Mouse (Mus musculus): Measurements from ENCODE around the gene Foxn1. TPM values are rescaled to one million over a fixed set of nuclear protein-coding genes. Genes with fewer than 3 reads are reported as not detected.

Gene Foxn1
- total RNA-seq (2021), result under 1 TPM in 1 of 2 experiments, not detected in 1; 0.10 TPM
- long read RNA-seq, experiment 1, result 0 reads
- long read RNA-seq, experiment 2, result 0 reads

DNA sequence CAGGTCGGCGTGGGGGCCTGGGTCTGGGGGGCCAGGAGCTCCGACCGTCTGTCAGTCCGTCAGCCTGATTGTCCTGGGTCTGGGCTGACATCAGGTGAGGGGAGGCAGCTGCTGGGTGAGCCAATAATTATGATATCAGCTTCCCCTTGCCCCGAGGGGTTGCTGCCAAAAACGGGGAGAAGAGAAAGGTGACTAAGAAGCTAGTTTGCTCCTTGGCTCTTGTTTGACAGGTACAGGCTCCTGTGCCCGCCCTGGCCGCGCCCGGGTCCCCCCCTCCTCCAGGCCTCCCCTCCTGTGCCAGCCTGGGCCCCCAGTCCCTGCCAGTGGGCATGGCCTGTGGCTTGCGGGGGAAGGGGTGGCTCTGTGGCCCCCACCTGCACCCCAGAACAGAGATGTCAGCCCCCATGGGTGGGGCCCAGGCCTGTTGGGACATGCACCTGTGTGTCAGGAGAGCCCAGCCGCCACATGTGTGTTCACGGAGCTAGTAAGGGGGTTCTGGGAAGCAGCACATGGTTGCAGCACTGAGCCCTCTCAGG lies at the start of gene Foxn1:
Gene Foxn1 (minus strand): TSS at position 51 of the 536 bp plus-strand sequence.
- intact Hi-C loops (cut with DNase I), result no loop called here
- DNase-seq, result no peak

- DNase-seq, result no peak
- intact Hi-C loops (cut with DNase I), result no loop called here
Measured at GRCm38 (mm10) chr11:78435776-78436349, 49.5 kb upstream of the Foxn1 start.

DNA sequence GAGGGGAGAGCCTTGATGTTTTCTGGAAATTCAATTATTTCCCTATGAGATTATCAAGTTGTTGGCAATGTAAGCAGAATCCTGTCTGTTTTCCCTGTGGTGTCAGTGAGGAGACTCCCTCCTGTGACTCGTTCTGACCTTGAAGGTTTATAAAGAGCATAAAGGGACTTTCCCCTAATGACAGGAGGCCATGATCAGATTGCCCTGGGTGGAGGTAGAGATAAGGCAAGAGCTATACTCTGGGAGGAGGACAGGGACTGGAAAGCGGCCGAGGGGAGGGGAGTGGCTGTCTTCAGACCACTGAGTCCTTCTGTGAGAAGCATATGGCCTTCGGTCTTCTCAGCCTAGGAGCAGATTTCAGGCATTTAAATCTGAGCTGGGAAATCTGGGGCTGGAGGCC lies 47.7 kb upstream of the Foxn1 start:
- no peak for DNase-seq
- intact Hi-C loops (cut with DNase I), result no loop called here

DNA sequence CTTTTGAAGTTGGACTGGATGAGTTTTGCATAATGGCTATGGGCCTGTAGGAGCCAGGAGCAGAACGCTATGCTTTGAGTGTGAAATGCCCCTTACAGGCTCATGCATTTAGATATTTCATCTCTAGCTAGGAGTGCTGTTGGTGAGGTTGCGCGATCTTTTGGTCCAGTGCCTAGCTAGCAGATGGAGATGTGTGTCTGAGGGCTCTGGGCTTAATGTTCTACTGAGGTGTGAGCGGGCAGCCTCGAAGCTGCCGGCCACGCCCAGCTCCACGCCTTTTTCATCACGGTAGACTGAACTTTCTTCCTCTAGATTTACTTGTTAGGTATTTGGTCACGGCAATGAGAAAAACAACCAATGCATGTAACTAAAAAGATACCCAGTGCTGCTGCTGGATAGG lies 44.8 kb upstream of the Foxn1 start:
- DNase-seq, result no peak
- intact Hi-C loops (cut with DNase I), result no loop called here

GRCm38 (mm10) chr11:78430195-78430878 lies 44.0 kb upstream of the Foxn1 start:
- DNase-seq, result no peak
- intact Hi-C loops (cut with DNase I), result no loop called here

- intact Hi-C loops (cut with DNase I), result no loop called here
- no peak for DNase-seq
Measured at GRCm38 (mm10) chr11:78428309-78428708, 42.0 kb upstream of the Foxn1 start.

- intact Hi-C loops (cut with DNase I), result no loop called here
- no peak for DNase-seq
Measured at GRCm38 (mm10) chr11:78427655-78428054, 41.3 kb upstream of the Foxn1 start.

- DNase-seq, result no peak
- intact Hi-C loops (cut with DNase I), result no loop called here
Measured at GRCm38 (mm10) chr11:78425572-78425971, 39.2 kb upstream of the Foxn1 start.

- intact Hi-C loops (cut with DNase I), result no loop called here
- no peak for DNase-seq
Measured at GRCm38 (mm10) chr11:78424352-78424751, 38.0 kb upstream of the Foxn1 start.

GRCm38 (mm10) chr11:78422055-78422819 lies 35.9 kb upstream of the Foxn1 start, which contains the start of gene Slc13a2:
Gene Slc13a2, minus strand, starts transcription at chr11:78422217.
- intact Hi-C loops (cut with DNase I), result no loop called here
- DNase-seq, result no peak

- DNase-seq, result no peak
- intact Hi-C loops (cut with DNase I), result no loop called here
Measured at GRCm38 (mm10) chr11:78421201-78422009, 35.0 kb upstream of the Foxn1 start.

DNA sequence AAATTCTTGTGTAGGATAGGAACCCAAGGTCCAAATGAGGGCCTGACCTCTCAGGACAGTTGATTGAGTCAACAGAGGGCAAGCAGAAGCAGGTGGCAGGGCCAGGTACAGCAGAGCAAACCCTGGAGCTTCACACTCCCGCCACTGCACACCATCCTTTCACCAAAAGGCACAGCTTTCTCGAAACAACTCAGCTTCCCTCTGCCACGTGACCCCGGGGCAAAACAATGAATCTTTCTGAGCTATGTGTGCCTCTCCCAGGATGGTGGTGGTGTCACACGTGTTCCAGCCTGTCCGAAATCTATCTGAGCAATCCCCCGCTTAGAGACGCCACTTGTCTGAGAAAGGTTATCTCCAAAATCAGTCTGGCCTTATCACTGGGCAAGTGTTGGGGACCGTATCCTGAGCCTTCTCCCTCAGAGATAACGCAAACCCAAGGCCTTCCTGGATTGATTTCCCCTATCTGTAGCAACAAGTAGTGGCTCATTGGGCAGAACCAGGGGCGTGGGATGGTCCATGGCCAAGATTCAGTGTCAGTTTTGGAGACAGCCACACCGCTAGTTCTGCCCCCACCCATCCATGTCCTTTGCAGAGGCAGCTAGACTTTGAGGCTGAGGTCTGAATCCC lies 34.0 kb upstream of the Foxn1 start:
- intact Hi-C loops (cut with DNase I), result no loop called here
- DNase-seq, result no peak

DNA sequence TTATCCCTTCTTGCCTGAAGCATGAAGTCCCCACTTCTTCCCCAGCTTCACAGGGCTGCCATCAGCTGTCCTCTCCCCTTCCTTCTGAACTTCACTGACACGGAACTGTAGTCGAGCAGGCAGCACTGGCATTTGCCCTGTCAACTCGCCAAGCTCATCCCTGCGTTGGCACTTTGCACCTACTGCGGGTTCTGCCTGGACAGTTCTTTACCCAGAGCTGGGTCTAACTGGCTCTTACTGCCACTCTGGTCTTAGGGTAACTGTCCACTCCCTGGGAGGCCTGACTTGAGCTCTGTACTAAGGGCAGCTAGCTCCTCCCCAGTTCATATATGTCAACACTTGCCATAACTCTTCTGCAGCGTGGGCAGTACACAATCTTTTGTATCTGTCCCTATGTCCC lies 30.5 kb upstream of the Foxn1 start:
- intact Hi-C loops (cut with DNase I), result no loop called here
- DNase-seq, result no peak

GRCm38 (mm10) chr11:78412861-78413260 lies 26.5 kb upstream of the Foxn1 start:
- intact Hi-C loops (cut with DNase I), result no loop called here
- DNase-seq, result no peak

GRCm38 (mm10) chr11:78412324-78412850 lies 26.0 kb upstream of the Foxn1 start:
- no peak for DNase-seq
- intact Hi-C loops (cut with DNase I), result no loop called here

GRCm38 (mm10) chr11:78411606-78412323 lies 25.4 kb upstream of the Foxn1 start:
- peak; percentile 23 to 32 for DNase-seq
- intact Hi-C loops (cut with DNase I), result no loop called here

DNA sequence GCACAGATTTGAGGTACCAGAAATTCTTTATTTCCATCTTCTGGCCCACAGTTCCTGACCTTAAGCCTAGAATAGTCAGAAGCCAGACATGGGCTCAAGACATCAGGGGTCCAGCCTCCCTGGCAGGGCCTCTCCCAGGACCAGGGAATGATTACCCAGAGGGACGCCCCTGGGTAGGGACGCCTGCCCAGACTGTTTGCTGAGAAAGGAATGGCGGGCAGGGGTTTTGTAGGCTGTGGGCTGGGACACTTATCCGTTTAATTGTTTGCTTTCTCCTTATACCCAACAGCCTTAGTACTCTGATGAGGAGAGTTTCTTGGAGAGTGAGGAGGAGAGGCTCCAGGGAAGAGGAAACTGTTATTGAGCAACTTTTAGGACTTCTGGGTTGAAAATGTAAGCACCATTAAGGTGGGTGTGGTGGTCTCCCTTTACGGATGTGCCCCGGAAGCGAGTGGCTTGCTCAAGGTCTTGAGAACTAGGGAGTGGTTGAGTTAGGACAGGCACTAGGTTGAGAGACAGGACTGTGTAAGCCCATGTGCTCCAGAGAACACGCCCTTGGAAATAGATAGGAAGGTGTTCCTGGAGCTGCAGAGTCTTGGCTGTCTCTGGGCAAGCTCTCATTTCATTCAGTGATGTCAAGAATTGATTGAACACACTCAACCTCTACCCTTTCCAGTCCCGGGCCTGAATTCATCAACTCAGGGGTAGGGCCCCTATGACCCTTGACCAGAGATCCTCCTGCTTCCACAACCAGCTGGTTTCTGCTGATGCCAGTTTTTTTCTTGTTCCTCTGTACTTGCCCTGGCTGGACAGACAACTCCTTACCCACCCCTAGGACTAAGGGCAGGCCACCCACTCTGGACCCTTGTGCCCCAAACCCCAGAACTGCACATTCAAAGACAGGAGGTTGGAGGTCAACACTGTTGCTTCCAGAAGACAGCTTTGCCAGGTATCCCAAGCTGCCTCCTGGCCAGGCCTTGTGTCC lies 22.2 kb upstream of the Foxn1 start:
- intact Hi-C loops (cut with DNase I), result no loop called here
- no peak for DNase-seq

DNA sequence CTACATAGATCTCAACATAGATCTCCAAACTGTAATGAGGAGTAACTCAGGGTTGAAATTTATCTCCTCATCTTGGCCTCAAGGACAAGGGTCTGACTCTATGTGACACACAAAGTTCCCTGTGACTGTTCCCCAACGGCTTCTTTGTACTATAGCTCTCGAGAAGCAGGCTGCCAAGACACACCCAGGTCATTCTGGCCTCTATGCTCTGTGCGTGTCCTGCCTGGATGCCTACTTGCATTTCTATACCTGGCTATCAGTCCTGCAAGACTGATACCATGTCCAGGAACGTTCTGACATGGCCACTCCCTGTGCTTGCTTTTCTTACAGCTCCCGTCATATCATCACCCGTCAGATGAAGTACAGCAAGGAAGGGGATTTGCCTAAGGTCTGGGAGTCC lies 15.7 kb upstream of the Foxn1 start:
- DNase-seq, result no peak
- intact Hi-C loops (cut with DNase I), result no loop called here

Data from gastrocnemius, postnatal 36 days (tissue).